Mouse (Mus musculus) erythroblast, embryonic 14.5 days (primary cell): Measurements from ENCODE around the gene Scrn1.

Experiments used
- GATA1 ChIP-seq: IDR thresholded peaks from 2 replicates; pipeline ENCODE4 v1.6.1; 2012; ENCODE audit warnings: low read length, inconsistent platforms, mixed read lengths
- TAL1 ChIP-seq: IDR thresholded peaks from 3 replicates; pipeline ENCODE4 v1.6.1; 2012; ENCODE audit warnings: low read length, inconsistent platforms, mixed read lengths

DNA sequence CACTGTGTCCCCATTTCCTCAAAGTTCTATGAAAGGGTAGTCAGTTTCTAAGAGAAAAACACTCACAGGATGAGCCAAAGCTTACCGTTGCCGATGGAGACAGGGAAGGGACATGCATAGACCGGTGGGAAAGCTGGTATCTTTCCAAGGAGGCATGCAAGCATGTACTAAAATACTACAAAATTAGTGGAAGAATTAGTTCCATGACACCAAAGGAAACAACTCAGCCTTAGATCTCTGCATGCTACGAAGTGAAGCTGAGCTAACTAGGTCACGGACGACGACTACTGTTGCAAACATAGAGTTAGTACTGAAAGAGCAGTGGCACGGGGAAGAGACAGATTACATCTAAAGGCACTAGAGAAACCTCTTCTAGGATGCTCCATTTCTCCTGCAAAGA, 20.6 kb upstream of the Scrn1 start:
- TF ChIP-seq GATA1 (no peak), TAL1 (no peak)
